Mouse (Mus musculus) thymus, adult 2 months (tissue): ENCODE measurements around the gene Thrb.

Source experiments
- CTCF ChIP-seq: fragments of 200-500 bp; IDR thresholded peaks from 2 replicates; pipeline ENCODE4 v1.5.1; 2012; ENCODE audit warnings: mild to moderate bottlenecking, control low read depth, low read length, moderate library complexity, borderline replicate concordance; ENCODE audit not compliant: control insufficient read depth, poor library complexity, insufficient read depth; ENCODE audit errors: extremely low read depth
- POLR2A ChIP-seq: fragments of 200-500 bp; IDR thresholded peaks from 2 replicates; pipeline ENCODE4 v1.6.1; 2012; ENCODE audit warnings: mild to moderate bottlenecking, low read length, control low read depth, moderate library complexity; ENCODE audit not compliant: control insufficient read depth, poor library complexity, insufficient read depth; ENCODE audit errors: extremely low read depth

GRCm38 (mm10) chr14:17731020-17731419, 71.0 kb downstream of the Thrb start:
- TF ChIP-seq CTCF (no peak), POLR2A (no peak)
